9 mouse cellular contexts compared by ENCODE assay signal in genomic region chr11:119685477-119685876, GRCm38 (mm10).
DNase-seq lines count a peak whose midpoint lies in the region; ATAC-seq and TF ChIP-seq lines count a peak whose summit lies in the region.
"Had no signal": no experiment of that assay in that cellular context is flagged by ENCODE, and none has a peak within 500 bp of the region (broad histone marks: within the 10 kb centered on the region; RNA-seq: fewer than 3 reads in every experiment).

No protein-coding gene starts in this region.

- H3K27me3 ChIP-seq in forebrain, embryonic 12.5 days, result no peaks in the 10 kb centered on the region
- no peaks in the 10 kb centered on the region for H3K27me3 ChIP-seq in forebrain, embryonic 10.5 days (ENCODE audit: poor library complexity, severe bottlenecking)
- H3K27me3 ChIP-seq in spleen, adult 2 months (ENCODE audit: control insufficient read depth, insufficient read depth, low read length), result no peaks in the 10 kb centered on the region
- H3K27me3 ChIP-seq in kidney, postnatal 0 days (ENCODE audit: insufficient read depth, low read length), result no peaks in the 10 kb centered on the region
- no peaks in the 10 kb centered on the region for H3K27me3 ChIP-seq in neural tube, embryonic 15.5 days (replicated peaks)
- H3K27me3 ChIP-seq: liver, embryonic 13.5 days had no signal

- DNase-seq in forebrain, embryonic 10.5 days (ENCODE audit: extremely low spot score, low spot score), result no peak
- DNase-seq in spleen, adult 2 months (ENCODE audit: low read depth in 1 of 2, low spot score in 2 of 2), result no peak
- no peak for DNase-seq in spleen, postnatal 10 days (ENCODE audit: low spot score in 2 of 2)
- DNase-seq in kidney, postnatal 0 days (ENCODE audit: low spot score), result peak; percentile 80
- DNase-seq in T-cell, adult 2 months (ENCODE audit: low spot score), result no peak
- DNase-seq in embryo, embryonic 11 days, result no peak
- DNase-seq: liver, embryonic 13.5 days had no signal

- no peak overlapping the region for H3K9ac ChIP-seq in forebrain, embryonic 12.5 days
- H3K9ac ChIP-seq in kidney, postnatal 0 days (ENCODE audit: low read depth, low read length), result no peak overlapping the region
- H3K9ac ChIP-seq in neural tube, embryonic 15.5 days (replicated peaks), result no peak overlapping the region
- H3K9ac ChIP-seq: liver, embryonic 13.5 days had no signal

- no peak overlapping the region for H3K4me3 ChIP-seq in forebrain, embryonic 12.5 days (replicated peaks)
- no peak overlapping the region for H3K4me3 ChIP-seq in forebrain, embryonic 10.5 days
- H3K4me3 ChIP-seq in spleen, adult 2 months (ENCODE audit: extremely low read depth, insufficient read depth, insufficient read length), result no peak overlapping the region
- no peak overlapping the region for H3K4me3 ChIP-seq in kidney, postnatal 0 days (replicated peaks; ENCODE audit: low read depth, low read length)
- no peak overlapping the region for H3K4me3 ChIP-seq in neural tube, embryonic 15.5 days (replicated peaks)
- H3K4me3 ChIP-seq: liver, embryonic 13.5 days had no signal

- ATAC-seq in forebrain, embryonic 12.5 days (ENCODE audit: low FRiP score), result no peak
- no peak for ATAC-seq in kidney, postnatal 0 days (replicated peaks; ENCODE audit: low FRiP score, low read depth)
- ATAC-seq in neural tube, embryonic 15.5 days (ENCODE audit: low FRiP score), result no peak; the same call in 1 of the 2 replicates

- H3K9me3 ChIP-seq in forebrain, embryonic 12.5 days, result no peaks in the 10 kb centered on the region
- H3K9me3 ChIP-seq in forebrain, embryonic 10.5 days, result no peaks in the 10 kb centered on the region
- H3K9me3 ChIP-seq in kidney, postnatal 0 days (replicated peaks; ENCODE audit: low read length), result no peaks in the 10 kb centered on the region
- H3K9me3 ChIP-seq in neural tube, embryonic 15.5 days (replicated peaks), result no peaks in the 10 kb centered on the region
- H3K9me3 ChIP-seq: liver, embryonic 13.5 days had no signal

- peaks cover 11% of the 10 kb centered on the region for H3K4me1 ChIP-seq in forebrain, embryonic 12.5 days
- peaks cover 23% of the 10 kb centered on the region for H3K4me1 ChIP-seq in forebrain, embryonic 10.5 days
- no peaks in the 10 kb centered on the region for H3K4me1 ChIP-seq in spleen, adult 2 months (ENCODE audit: control insufficient read depth, insufficient read depth, insufficient read length)
- peaks cover 10% of the 10 kb centered on the region; the same call in 1 of the 2 replicates for H3K4me1 ChIP-seq in kidney, postnatal 0 days (replicated peaks; ENCODE audit: insufficient read depth, low read length)
- peaks cover 50% of the 10 kb centered on the region for H3K4me1 ChIP-seq in neural tube, embryonic 15.5 days

- 61% methylated on average over 5 of the region's 5 CpGs for WGBS in forebrain, embryonic 12.5 days
- 79% methylated on average over 5 of the region's 5 CpGs for WGBS in forebrain, embryonic 10.5 days
- 63% methylated on average over 5 of the region's 5 CpGs for WGBS in spleen, adult 2 months
- WGBS in kidney, postnatal 0 days, result 25% methylated on average over 5 of the region's 5 CpGs
- WGBS in neural tube, embryonic 15.5 days, result 35% methylated on average over 5 of the region's 5 CpGs

- H3K36me3 ChIP-seq in forebrain, embryonic 12.5 days (replicated peaks), result no peaks in the 10 kb centered on the region
- H3K36me3 ChIP-seq in forebrain, embryonic 10.5 days (replicated peaks), result no peaks in the 10 kb centered on the region
- H3K36me3 ChIP-seq in spleen, adult 2 months (ENCODE audit: control insufficient read depth, insufficient read depth, low read length), result no peaks in the 10 kb centered on the region
- H3K36me3 ChIP-seq in kidney, postnatal 0 days (ENCODE audit: insufficient read depth, low read length), result no peaks in the 10 kb centered on the region
- no peaks in the 10 kb centered on the region for H3K36me3 ChIP-seq in neural tube, embryonic 15.5 days

- 0 out of 2 replicates have a peak overlapping the region, but pooled peaks have one; percentile 6 for H3K27ac ChIP-seq in forebrain, embryonic 12.5 days
- no peak overlapping the region for H3K27ac ChIP-seq in forebrain, embryonic 10.5 days
- 0 out of 2 replicates have a peak overlapping the region, but pooled peaks have one; percentile 17 for H3K27ac ChIP-seq in spleen, adult 2 months (ENCODE audit: insufficient read depth, low read length)
- no peak overlapping the region for H3K27ac ChIP-seq in kidney, postnatal 0 days
- H3K27ac ChIP-seq in neural tube, embryonic 15.5 days (replicated peaks), result peak overlapping the region; percentile 68
- H3K27ac ChIP-seq: liver, embryonic 13.5 days had no signal

- H3K4me2 ChIP-seq in forebrain, embryonic 12.5 days, result no peak overlapping the region
- no peak overlapping the region for H3K4me2 ChIP-seq in kidney, postnatal 0 days (ENCODE audit: low read length)
- H3K4me2 ChIP-seq in neural tube, embryonic 15.5 days, result no peak overlapping the region
- H3K4me2 ChIP-seq: liver, embryonic 13.5 days had no signal

- TF ChIP-seq CTCF in spleen, adult 2 months (IDR thresholded peaks at IDR 0.05; ENCODE audit: extremely low read depth, insufficient read depth, insufficient read length, insufficient replicate concordance), result no peak
- no peak for TF ChIP-seq CTCF in kidney, postnatal 0 days (IDR thresholded peaks at IDR 0.05; ENCODE audit: low read depth)

- no peak for TF ChIP-seq POLR2A in spleen, adult 2 months (IDR thresholded peaks at IDR 0.05; ENCODE audit: low read depth, low read length)

Comparison
In these comparisons a context has a peak if more than half of its experiments do, and no peak if none do; other contexts are left out.
1. H3K27ac ChIP-seq: peak in forebrain, embryonic 12.5 days (single experiment), spleen, adult 2 months (single experiment) and neural tube, embryonic 15.5 days (single experiment); none in forebrain, embryonic 10.5 days (single experiment) and kidney, postnatal 0 days (single experiment).